Mouse (Mus musculus) liver, embryonic 18 days (tissue): ENCODE results near the gene Tchhl1. TPM values are rescaled to one million over a fixed set of nuclear protein-coding genes. Genes with fewer than 3 reads are reported as not detected.

ENCODE experiments used
- polyA plus RNA-seq: library from polyadenylated mRNA; depleted of rRNA; stranded (reverse); fragments of >200 nt; gene quantifications from 2 replicates; pipeline ENCODE4 v1.2.3, GENCODE M21; 2012; rRNA removed

Gene Tchhl1
- polyA plus RNA-seq: not detected in 2 replicates

DNA sequence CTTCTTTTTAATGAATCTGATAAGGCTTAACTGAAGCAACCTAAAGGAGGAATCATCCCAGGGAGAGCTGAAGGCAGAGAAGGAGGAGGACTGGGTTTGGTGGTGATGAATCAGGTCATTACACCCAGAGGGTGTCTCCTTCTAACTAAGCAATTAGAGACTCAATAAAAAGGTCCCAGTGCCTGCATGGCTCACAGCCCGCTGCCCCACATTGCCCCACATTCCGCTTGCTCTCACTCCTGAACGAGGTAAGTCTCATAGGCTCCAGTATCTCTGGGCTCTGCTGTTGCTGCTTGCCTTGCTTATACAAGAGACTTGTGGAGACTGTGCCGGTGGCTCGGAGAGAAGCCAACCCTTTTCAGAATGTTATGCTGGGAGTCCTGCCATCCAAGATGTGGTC, at the start of gene Tchhl1:
Gene Tchhl1, plus strand, starts transcription at position 194 of the 400 bp plus-strand sequence.

DNA sequence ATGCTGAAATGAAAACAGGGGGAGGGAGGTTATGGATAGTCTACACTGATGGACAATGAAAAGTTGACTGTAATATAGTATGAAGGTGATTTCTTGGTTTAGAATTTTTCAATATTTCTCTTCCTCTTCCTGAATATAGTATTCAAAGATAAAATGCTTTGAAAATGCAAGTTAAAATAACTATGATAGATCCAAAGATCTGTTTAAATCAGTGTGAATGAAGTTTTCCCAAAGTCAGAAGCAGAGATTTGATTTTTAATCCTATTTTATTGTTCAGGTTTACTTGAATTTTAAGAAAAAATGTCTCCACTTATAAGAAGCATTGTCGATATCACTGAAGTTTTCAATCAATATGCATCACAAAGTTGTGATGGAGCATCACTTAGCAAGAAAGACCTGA, 26.5 kb upstream of the Tchhl1 start, which contains the start of gene Tchh:
Gene Tchh, plus strand, starts transcription at position 301 of the 400 bp plus-strand sequence.

DNA sequence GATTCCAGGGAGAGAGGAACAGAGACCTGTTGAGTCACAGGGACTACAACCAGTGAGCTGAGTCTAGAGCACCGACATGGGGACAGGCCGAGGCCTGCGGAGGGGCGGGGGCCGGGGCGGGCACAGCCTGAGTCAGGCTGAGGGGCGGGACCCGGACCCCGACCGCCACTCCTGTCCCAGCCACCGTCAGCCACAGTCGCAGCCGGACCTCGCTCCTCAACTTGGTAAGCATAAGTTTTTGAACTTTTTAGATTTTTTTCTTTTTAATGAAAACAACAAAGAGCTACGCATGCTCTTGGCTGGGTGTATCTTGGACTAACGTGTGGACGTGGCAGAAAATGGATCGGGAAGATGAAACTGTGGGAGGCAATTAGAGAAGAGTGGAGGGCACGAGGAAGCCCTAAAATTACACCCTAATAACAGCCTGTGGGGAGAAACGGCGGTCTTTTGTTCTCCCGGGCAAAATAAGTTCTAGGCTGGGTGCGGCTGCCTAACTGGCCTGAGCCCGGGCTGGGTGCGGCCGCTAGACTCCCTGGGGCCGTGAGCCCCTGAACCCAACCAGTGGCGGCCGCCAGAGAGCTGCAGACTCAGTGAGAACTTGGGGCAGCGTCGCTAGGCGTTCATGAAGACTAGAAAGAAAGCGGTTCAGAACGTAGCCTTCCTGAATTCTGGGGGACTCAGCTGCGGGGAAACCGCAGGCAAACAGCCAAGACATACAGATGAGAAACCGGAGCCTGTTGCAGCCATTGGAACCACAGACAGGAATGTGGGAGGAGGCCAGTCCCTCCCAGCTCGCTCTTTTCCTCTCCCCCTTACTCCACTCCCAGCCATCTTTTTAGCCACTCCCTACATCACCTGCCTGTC, 52.0 kb downstream of the Tchhl1 start, which contains the start of gene S100a11:
Gene S100a11, plus strand, starts transcription at position 159 of the 864 bp plus-strand sequence.

Other genes starting within 250 kb of the Tchhl1 start
- gene Flg, start 195.2 kb upstream of the Tchhl1 start, polyA plus RNA-seq: not detected in 2 replicates
- not detected in 2 replicates for gene Hrnr, start 149.0 kb upstream of the Tchhl1 start, polyA plus RNA-seq
- gene Rptn, start 75.1 kb upstream of the Tchhl1 start, polyA plus RNA-seq: 0.05 TPM in 2 replicates
- 0.05 and 0.06 TPM in 2 replicates for gene Tchh, start 26.4 kb upstream of the Tchhl1 start, polyA plus RNA-seq
- gene S100a11, start 51.7 kb downstream of the Tchhl1 start, polyA plus RNA-seq: 129 and 140 TPM in 2 replicates
- 42.7 and 56.0 TPM in 2 replicates for gene S100a10, start 86.3 kb downstream of the Tchhl1 start, polyA plus RNA-seq
- not detected in 2 replicates for gene Tdpoz2, start 183.9 kb downstream of the Tchhl1 start, polyA plus RNA-seq
- not detected in 2 replicates for gene Tdpoz1, start 207.6 kb downstream of the Tchhl1 start, polyA plus RNA-seq
- gene Gm37596, start 224.3 kb downstream of the Tchhl1 start, polyA plus RNA-seq: not detected in 2 replicates